Mouse (Mus musculus) embryonic facial prominence, embryonic 12.5 days (tissue): Measurements from ENCODE around the gene Erg28. TPM values are rescaled to one million over a fixed set of nuclear protein-coding genes. Genes with fewer than 3 reads are reported as not detected.
A peak's percentile ranks its signal among the peaks of the same experiment; 100 is the strongest.

Experiments used
- ATAC-seq: fragments of 200-750 bp; cut with Nextera tagmentation; 2 replicates; pipeline ENCODE4 v1.8.0; 2017; ENCODE audit not compliant: insufficient number of reproducible peaks, insufficient read depth, low FRiP score, low TSS enrichment
- H3K27ac ChIP-seq: fragments of 300-500 bp; sonication (generic); 2 replicates; pipeline ENCODE4 v1.5.1; 2016; ENCODE audit warnings: mild to moderate bottlenecking
- H3K27me3 ChIP-seq: fragments of 300-500 bp; sonication (generic); 2 replicates; pipeline ENCODE4 v1.6.1; 2016; ENCODE audit warnings: mild to moderate bottlenecking, moderate library complexity
- H3K36me3 ChIP-seq: fragments of 300-500 bp; sonication (generic); 2 replicates; pipeline ENCODE4 v1.6.1; 2016; ENCODE audit warnings: mild to moderate bottlenecking
- H3K4me1 ChIP-seq: fragments of 300-500 bp; sonication (generic); 2 replicates; pipeline ENCODE4 v1.6.1; 2016
- H3K4me2 ChIP-seq: fragments of 300-500 bp; sonication (generic); replicated peaks from 2 replicates; pipeline ENCODE4 v1.6.1; 2016; ENCODE audit warnings: mild to moderate bottlenecking, moderate library complexity
- H3K4me3 ChIP-seq: fragments of 300-500 bp; sonication (generic); 2 replicates; pipeline ENCODE4 v1.5.1; 2016; ENCODE audit warnings: mild to moderate bottlenecking
- H3K9ac ChIP-seq: fragments of 300-500 bp; sonication (generic); 2 replicates; pipeline ENCODE4 v1.6.1; 2016; ENCODE audit warnings: mild to moderate bottlenecking, moderate library complexity
- H3K9me3 ChIP-seq: fragments of 300-500 bp; sonication (generic); 2 replicates; pipeline ENCODE4 v1.6.1; 2016; ENCODE audit warnings: mild to moderate bottlenecking, moderate library complexity
- WGBS: fragments of 180-500 bp; shearing (Covaris S2); methylation state at CpG from one replicate; pipeline ENCODE4 v1.1.7; 2016; 5-methylcytosine and 5-hydroxymethylcytosine counted together
- polyA plus RNA-seq: library from polyadenylated mRNA; unstranded; fragments of >200 nt; fragmentation: Nextera tagmentation; extraction: Ambion mirVana; gene quantifications from 2 replicates; pipeline ENCODE4 v1.2.1, GENCODE M21; 2016

Gene Erg28
- polyA plus RNA-seq, 1 experiment from 2014 or later, result 109 TPM

DNA sequence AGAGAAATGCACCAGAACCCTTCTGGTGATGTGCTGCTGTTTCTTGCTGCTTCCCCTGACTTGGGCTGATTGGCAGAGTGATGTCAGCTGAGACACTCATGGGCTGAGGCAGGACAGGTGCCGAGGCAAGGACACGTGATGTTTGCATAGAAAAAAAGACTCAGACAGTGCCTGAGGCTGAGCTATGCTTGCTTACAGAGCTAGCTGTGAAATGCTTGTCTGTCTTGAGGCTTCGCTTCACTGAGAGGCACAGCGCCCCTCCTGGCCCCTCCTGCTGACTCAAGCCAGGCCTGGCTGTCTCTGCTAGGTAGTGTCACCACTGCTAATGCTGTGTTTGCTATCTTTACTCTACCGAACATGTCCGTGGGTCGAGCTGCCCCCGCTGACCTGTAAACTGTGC lies 26.3 kb upstream of the Erg28 start:
- no peak for ATAC-seq
- 82% methylated on average over 8 of the region's 8 CpGs for WGBS
- no peaks in the 10 kb centered on the region for H3K27me3 ChIP-seq

DNA sequence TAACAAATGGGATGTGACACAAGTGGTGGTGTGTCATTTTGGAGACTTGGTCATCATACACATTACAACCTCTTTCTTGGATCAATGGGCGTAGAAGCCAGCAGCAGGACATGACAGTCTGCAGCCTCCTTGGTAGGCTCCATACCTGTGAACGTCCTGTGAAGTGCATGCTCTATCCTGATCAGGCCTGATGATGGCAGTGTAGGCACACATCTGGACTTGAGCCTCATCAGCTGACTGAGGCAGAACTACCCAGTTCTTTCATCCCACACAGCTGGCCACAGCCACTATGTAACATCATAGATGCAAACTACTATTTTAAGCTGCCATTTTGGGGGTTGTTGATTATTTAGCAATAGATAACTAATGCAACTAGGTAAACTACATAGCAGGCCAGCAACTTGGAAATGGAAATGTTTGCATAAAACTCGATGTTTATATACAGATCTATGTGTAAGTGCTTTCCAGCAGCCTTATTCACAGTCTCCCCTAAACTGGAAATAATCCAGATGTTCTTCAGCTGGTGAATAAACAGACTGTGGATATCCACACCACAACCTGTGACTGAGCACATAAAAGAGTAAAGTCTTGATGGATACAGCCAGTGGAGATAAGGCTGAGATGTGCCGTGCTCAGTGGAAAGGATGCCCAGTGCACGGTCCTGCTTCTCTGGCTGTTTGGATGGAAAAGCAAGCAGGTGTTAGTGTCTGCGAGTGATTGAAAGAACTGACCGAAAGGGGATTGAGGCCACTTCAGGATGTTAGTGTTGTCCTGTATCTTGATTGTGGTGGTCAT lies 24.0 kb upstream of the Erg28 start:
- Histone ChIP-seq H3K9ac (no peak overlapping the region; the same call in 1 of the 2 replicates), H3K9me3 (no peaks in the 10 kb centered on the region), H3K4me1 (no peaks in the 10 kb centered on the region), H3K27ac (no peak overlapping the region), H3K27me3 (no peaks in the 10 kb centered on the region), H3K4me2 (no peak overlapping the region), H3K36me3 (peaks cover 20% of the 10 kb centered on the region), H3K4me3 (no peak overlapping the region)
- WGBS, result 82% methylated on average over 7 of the region's 7 CpGs
- no peak for ATAC-seq

More for the DNA sequence above, 26.3 kb upstream of the Erg28 start:
- no peaks in the 10 kb centered on the region for H3K4me1 ChIP-seq
- H3K9me3 ChIP-seq, result no peaks in the 10 kb centered on the region
- H3K36me3 ChIP-seq, result peaks cover 15% of the 10 kb centered on the region
- no peak overlapping the region for H3K4me3 ChIP-seq
- no peak overlapping the region for H3K4me2 ChIP-seq
- H3K27ac ChIP-seq, result no peak overlapping the region
- no peak overlapping the region for H3K9ac ChIP-seq

DNA sequence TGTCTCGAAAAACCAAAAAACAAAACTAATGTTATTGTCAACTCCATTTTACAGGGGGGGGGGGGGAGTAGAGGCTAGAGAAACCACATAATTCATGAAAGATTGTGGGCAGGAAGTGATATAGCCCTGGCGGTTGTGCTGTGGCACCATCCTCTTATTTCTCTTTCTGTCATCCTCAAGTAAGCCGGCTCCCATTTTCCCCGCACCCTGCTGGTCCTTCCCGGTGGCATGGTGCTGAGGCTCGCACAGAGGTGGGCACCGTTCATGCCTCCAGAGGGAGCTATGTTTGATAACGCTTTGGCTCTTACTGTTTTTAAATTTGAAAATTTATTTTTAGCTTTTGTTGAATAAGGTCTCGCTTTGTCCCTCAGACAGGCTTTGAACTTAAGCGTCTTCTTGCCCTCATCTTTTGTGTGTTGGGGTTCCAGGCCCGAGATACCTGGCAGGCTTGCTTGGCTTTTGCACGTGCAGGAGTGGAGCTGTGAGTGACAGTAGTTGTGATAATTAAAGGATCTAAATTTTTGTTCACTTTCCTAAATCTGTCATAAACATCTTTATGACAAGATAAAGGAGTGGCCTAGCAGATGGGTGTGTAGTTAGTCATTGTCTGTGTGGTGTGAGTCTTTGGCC lies 15.1 kb upstream of the Erg28 start:
- no peaks in the 10 kb centered on the region for H3K9me3 ChIP-seq
- H3K9ac ChIP-seq, result no peak overlapping the region
- no peak overlapping the region for H3K4me3 ChIP-seq
- no peaks in the 10 kb centered on the region for H3K4me1 ChIP-seq
- no peaks in the 10 kb centered on the region for H3K27me3 ChIP-seq
- no peak overlapping the region for H3K4me2 ChIP-seq
- 90% methylated on average over 12 of the region's 12 CpGs for WGBS
- H3K27ac ChIP-seq, result no peak overlapping the region
- no peak for ATAC-seq
- no peaks in the 10 kb centered on the region for H3K36me3 ChIP-seq

DNA sequence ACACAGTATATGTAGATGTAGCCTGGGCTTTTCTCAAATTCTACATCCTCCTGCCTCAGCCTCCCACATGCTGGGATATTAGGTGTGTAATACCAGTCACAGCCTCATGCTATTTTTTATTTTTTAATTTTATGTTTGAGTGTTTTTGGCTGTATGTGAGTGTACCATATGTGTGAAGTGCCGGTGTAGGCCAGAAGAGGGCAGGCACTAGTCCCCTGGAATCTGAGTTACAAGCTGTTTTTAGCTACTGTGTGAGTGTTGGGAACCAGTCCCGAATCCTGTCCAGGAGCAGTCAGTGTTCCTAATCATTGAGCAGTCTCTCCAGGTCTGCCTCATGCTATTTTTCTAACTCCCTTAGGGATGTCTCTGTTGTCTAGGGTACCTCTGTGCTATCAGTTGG lies 13.4 kb upstream of the Erg28 start:
- 81% methylated on average over 2 of the region's 2 CpGs for WGBS
- no peak for ATAC-seq

DNA sequence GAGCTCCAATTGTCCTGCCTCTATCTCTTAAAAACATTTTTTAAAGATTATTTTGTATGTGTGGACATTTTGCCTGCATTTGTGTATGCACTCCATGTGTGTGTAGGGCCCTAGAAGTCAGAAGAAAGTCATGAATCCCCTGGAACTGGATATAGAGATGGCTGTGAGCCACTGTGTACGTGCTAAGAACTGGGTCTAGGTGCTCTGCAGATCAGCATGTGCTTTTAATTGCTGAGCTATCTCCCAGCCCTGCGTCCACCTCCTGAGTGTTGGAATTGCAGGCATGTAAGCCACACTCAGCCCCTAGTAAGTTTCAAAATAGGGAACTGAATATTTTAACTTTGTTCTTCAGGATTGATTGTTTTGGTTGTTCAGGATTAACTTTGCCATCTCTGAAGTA lies 10.2 kb upstream of the Erg28 start:
- no peaks in the 10 kb centered on the region for H3K9me3 ChIP-seq
- no peak overlapping the region for H3K4me2 ChIP-seq
- H3K4me3 ChIP-seq, result no peak overlapping the region
- no peaks in the 10 kb centered on the region for H3K27me3 ChIP-seq
- no peak overlapping the region for H3K9ac ChIP-seq
- 77% methylated on average over 2 of the region's 2 CpGs for WGBS
- H3K27ac ChIP-seq, result no peak overlapping the region
- 0 out of 2 replicates have a peak, but pooled peaks cover 10% of the 10 kb centered on the region for H3K36me3 ChIP-seq
- H3K4me1 ChIP-seq, result no peaks in the 10 kb centered on the region
- ATAC-seq, result no peak

More for the DNA sequence above, 13.4 kb upstream of the Erg28 start:
- no peak overlapping the region for H3K9ac ChIP-seq
- H3K27me3 ChIP-seq, result no peaks in the 10 kb centered on the region
- H3K36me3 ChIP-seq, result 0 out of 2 replicates have a peak, but pooled peaks cover 2% of the 10 kb centered on the region
- no peak overlapping the region for H3K4me2 ChIP-seq
- H3K4me3 ChIP-seq, result no peak overlapping the region
- H3K4me1 ChIP-seq, result no peaks in the 10 kb centered on the region
- no peaks in the 10 kb centered on the region for H3K9me3 ChIP-seq
- H3K27ac ChIP-seq, result no peak overlapping the region

DNA sequence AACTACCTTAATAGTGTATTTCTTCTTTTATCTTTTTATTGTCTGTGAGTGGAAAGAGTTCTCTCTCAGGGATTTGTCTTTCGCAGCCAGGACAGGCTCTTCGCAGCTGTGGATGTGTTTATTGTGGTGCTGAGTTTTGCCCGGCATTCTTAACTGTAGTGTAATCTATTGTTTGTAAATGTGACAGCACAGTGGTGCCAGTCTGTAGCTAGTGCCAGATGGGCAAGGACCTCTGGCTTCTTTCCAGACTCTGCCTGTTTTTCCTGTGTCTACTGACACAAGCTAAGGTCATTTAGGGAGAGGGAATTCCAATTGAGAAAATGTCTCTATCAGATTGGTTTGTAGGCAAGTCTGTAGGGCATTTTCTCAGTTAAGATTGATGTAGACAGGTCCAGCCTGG lies 6.3 kb upstream of the Erg28 start:
- Histone ChIP-seq H3K9me3 (no peaks in the 10 kb centered on the region), H3K27ac (no peak overlapping the region), H3K4me1 (0 out of 2 replicates have a peak, but pooled peaks cover 3% of the 10 kb centered on the region), H3K4me3 (no peak overlapping the region), H3K4me2 (no peak overlapping the region), H3K36me3 (0 out of 2 replicates have a peak, but pooled peaks cover 23% of the 10 kb centered on the region), H3K9ac (no peak overlapping the region), H3K27me3 (no peaks in the 10 kb centered on the region)
- 92% methylated on average over 3 of the region's 3 CpGs for WGBS
- ATAC-seq, result no peak

DNA sequence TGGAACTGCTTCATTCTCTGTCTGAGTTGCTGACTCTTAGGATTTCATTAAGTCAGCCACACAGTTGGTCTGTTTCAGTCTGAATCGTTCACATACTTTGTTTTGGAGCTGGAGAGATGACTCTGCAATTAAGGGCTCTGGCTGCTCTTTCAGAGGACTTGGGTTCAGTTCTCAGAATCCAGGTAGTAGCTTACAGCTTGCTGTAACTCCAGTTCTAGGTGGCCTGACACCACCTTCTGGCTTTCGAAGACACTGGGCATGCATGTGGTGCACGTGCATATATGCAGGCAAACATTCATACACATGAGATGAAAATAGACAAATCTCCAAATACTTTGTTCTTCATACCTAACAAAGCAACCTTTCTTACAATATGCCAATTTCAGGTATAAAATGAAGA lies 5.5 kb upstream of the Erg28 start:
- Histone ChIP-seq H3K4me2 (no peak overlapping the region), H3K4me1 (peaks cover 3% of the 10 kb centered on the region; the same call in 1 of the 2 replicates), H3K36me3 (0 out of 2 replicates have a peak, but pooled peaks cover 23% of the 10 kb centered on the region), H3K27me3 (no peaks in the 10 kb centered on the region), H3K9me3 (no peaks in the 10 kb centered on the region), H3K4me3 (no peak overlapping the region), H3K9ac (no peak overlapping the region), H3K27ac (no peak overlapping the region)
- 93% methylated on average over 3 of the region's 3 CpGs for WGBS
- ATAC-seq, result no peak

DNA sequence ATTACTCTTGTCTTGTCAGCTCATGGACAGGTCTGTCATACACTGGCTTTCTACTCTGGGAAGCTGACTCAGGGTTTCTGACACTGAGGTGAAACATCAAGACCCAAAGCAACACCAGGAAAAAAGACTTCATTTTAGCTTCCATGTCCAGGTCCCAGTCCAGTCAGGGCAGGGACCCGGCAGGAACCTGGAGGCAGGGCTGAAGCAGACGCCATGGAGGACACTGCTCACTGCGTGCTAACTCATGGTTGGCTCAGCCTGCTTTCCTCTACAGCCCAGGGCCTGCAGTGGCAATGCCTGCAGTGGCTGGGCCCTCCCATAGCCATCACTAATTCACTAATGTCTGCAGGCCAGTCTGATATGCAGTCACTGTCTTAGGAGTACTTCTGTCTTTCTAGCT lies 4.5 kb upstream of the Erg28 start:
- H3K36me3 ChIP-seq, result 0 out of 2 replicates have a peak, but pooled peaks cover 23% of the 10 kb centered on the region
- no peak overlapping the region for H3K27ac ChIP-seq
- H3K4me3 ChIP-seq, result no peak overlapping the region
- H3K27me3 ChIP-seq, result no peaks in the 10 kb centered on the region
- H3K9ac ChIP-seq, result no peak overlapping the region
- no peaks in the 10 kb centered on the region for H3K9me3 ChIP-seq
- ATAC-seq, result no peak
- no peak overlapping the region for H3K4me2 ChIP-seq
- H3K4me1 ChIP-seq, result peaks cover 4% of the 10 kb centered on the region
- 86% methylated on average over 3 of the region's 3 CpGs for WGBS

DNA sequence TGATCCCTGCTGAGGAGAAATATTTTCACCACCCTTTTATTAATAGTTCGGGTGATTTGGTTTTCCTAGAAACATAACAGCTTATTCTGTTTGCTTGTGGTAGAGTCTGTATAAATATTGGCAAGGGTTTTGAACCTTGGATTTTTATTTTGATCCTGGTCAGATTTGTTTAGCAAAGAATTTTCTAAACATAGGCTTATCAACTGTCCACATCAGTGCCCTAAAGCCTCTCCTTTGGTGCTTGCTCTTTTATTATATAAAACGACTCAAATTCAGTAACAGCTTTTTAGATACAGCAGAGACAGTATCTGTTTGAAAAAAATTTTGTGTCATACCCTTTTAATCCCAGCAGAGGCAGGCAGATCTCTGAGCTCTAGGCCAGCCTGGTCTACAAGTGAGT lies 1.5 kb upstream of the Erg28 start:
- H3K9ac ChIP-seq, result no peak overlapping the region
- peaks cover 18% of the 10 kb centered on the region; the same call in 1 of the 2 replicates for H3K36me3 ChIP-seq
- peak overlapping the region; percentile 86 for H3K4me2 ChIP-seq
- H3K27me3 ChIP-seq, result no peaks in the 10 kb centered on the region
- no peak overlapping the region for H3K27ac ChIP-seq
- H3K9me3 ChIP-seq, result no peaks in the 10 kb centered on the region
- peaks cover 12% of the 10 kb centered on the region for H3K4me1 ChIP-seq
- H3K4me3 ChIP-seq, result 0 out of 2 replicates have a peak overlapping the region, but pooled peaks have one; percentile 83
- no peak for ATAC-seq
- WGBS, result 82% methylated on average over 2 of the region's 2 CpGs

DNA sequence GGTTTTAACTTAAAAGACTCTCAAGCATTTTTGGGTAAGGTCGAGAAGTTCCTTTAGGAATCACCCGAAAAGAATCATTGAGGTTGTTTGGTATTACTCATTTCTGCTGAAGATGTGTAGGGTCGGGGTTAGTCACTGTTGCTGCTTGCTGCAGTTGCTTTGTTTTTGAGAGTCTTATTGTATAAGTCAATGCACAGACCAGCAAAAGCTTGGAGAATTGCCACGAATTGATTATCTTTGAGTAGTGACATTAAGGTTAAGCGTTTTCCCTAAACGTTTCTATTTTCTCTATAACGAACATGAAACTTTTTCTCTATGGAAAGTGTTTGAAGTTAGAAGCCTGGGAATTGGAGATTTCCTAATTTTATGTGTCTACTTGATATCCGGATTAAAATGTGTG lies 1.0 kb upstream of the Erg28 start:
- Histone ChIP-seq H3K27me3 (no peaks in the 10 kb centered on the region), H3K4me1 (peaks cover 12% of the 10 kb centered on the region), H3K9me3 (no peaks in the 10 kb centered on the region), H3K9ac (peak overlapping the region; percentile 70), H3K4me3 (peak overlapping the region; percentile 83), H3K27ac (peak overlapping the region; percentile 97), H3K36me3 (peaks cover 18% of the 10 kb centered on the region; the same call in 1 of the 2 replicates), H3K4me2 (peak overlapping the region; percentile 86)
- 14% methylated on average over 8 of the region's 8 CpGs for WGBS
- no peak for ATAC-seq

DNA sequence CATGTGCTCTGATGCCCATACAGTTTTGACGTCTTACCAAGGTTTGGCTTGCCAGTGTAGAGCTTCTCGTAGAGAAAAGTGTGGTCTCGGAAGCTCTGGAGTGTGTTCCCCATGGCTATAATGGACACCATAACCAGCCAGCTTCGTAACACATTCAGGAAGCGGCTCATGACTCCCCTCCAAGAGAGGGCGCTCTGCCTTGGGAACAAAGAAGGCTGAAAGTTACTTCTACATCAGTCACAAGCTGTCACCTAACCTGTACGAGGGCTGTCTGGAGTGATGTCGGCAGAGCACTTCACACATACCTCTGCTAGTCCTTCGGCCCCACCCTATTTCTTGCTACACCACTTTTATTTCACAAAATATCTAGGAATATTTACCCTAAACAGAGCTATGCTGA lies 2.3 kb downstream of the Erg28 start:
- 78% methylated on average over 9 of the region's 9 CpGs for WGBS
- H3K27me3 ChIP-seq, result no peaks in the 10 kb centered on the region
- peaks cover 31% of the 10 kb centered on the region for H3K36me3 ChIP-seq
- ATAC-seq, result no peak
- peaks cover 12% of the 10 kb centered on the region for H3K4me1 ChIP-seq
- no peak overlapping the region for H3K27ac ChIP-seq
- no peak overlapping the region for H3K4me3 ChIP-seq
- no peaks in the 10 kb centered on the region for H3K9me3 ChIP-seq
- H3K4me2 ChIP-seq, result no peak overlapping the region
- no peak overlapping the region for H3K9ac ChIP-seq

DNA sequence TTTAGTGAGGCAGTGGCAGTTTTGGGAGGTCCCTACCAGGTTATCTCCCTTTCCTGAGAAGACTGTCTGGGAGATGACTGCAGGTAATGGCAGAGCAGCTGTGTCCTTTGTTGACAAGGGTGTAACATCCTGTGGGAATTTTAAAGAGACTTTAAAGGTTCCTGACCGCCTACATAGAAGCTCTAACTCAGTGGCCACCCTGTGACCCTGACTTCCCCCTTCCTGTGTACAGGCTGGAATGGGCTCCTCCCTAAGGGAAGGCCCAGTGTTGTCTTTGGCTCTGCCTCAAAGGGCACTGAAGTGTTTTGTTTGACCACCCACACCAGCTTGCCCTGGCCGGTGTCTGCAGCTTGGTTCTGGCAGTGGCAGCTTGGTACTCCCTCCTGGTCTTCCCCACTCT lies 10.8 kb downstream of the Erg28 start:
- H3K9ac ChIP-seq, result no peak overlapping the region
- H3K36me3 ChIP-seq, result peaks cover 52% of the 10 kb centered on the region
- 68% methylated on average over 2 of the region's 2 CpGs for WGBS

More for the DNA sequence above, 10.8 kb downstream of the Erg28 start:
- Histone ChIP-seq H3K4me1 (no peaks in the 10 kb centered on the region), H3K4me2 (no peak overlapping the region), H3K27ac (no peak overlapping the region), H3K27me3 (no peaks in the 10 kb centered on the region), H3K9me3 (no peaks in the 10 kb centered on the region), H3K4me3 (no peak overlapping the region)
- no peak for ATAC-seq
